Mouse (Mus musculus): Measurements from ENCODE around the gene Exoc7. TPM values are rescaled to one million over a fixed set of nuclear protein-coding genes. Genes with fewer than 3 reads are reported as not detected.
A peak's percentile ranks its signal among the peaks of the same experiment; 100 is the strongest.

Gene Exoc7
- polyA plus RNA-seq, 1 experiment from 2014 or later: 63.6 TPM

GRCm38 (mm10) chr11:116247502-116248222 lies 59.4 kb downstream of the Exoc7 start:
- DNase-seq (ENCODE audit: low read depth, low spot score) (no peak), ATAC-seq (no peak)
- H3K27me3 ChIP-seq: no peaks in the 10 kb centered on the region
- CTCF ChIA-PET: interaction anchor here (1.4 to 3.2 kb wide), 2 partner anchors 22 to 47 kb away, joined by 4 to 9 read pairs; no protein-coding TSS in a partner anchor
- no peak for TF ChIP-seq CTCF (IDR thresholded peaks at IDR 0.05)
- POLR2A ChIA-PET: no interaction called here
- in situ Hi-C loops (cut with MboI; ENCODE audit: low pct_unique_long_range_greater_than_20kb): no loop called here

GRCm38 (mm10) chr11:116245616-116246015 lies 61.4 kb downstream of the Exoc7 start:
- ATAC-seq: no peak
- POLR2A ChIA-PET: no interaction called here
- in situ Hi-C loops (cut with MboI; ENCODE audit: low pct_unique_long_range_greater_than_20kb): no loop called here
- no peaks in the 10 kb centered on the region for H3K27me3 ChIP-seq
- TF ChIP-seq CTCF (IDR thresholded peaks at IDR 0.05): no peak
- CTCF ChIA-PET: no interaction called here
- DNase-seq (ENCODE audit: low read depth, low spot score): no peak

- TF ChIP-seq CTCF (IDR thresholded peaks at IDR 0.05): no peak
- DNase-seq (ENCODE audit: low read depth, low spot score) (no peak), ATAC-seq (no peak)
- in situ Hi-C loops (cut with MboI; ENCODE audit: low pct_unique_long_range_greater_than_20kb): no loop called here
- ChIA-PET POLR2A (no interaction called here), CTCF (no interaction called here)
- H3K27me3 ChIP-seq: no peaks in the 10 kb centered on the region
These were observed 62.5 kb downstream of the Exoc7 start for GRCm38 (mm10) chr11:116244580-116244979.

- in situ Hi-C loops (cut with MboI; ENCODE audit: low pct_unique_long_range_greater_than_20kb): no loop called here
- H3K27me3 ChIP-seq: no peaks in the 10 kb centered on the region
- TF ChIP-seq CTCF (IDR thresholded peaks at IDR 0.05): no peak
- POLR2A ChIA-PET: no interaction called here
- CTCF ChIA-PET: interaction anchor here (1.1 to 1.3 kb wide), 2 partner anchors 9 to 36 kb away, joined by 3 to 4 read pairs; no protein-coding TSS in a partner anchor
- DNase-seq (ENCODE audit: low read depth, low spot score): no peak
- ATAC-seq: no peak
These were observed 65.2 kb downstream of the Exoc7 start for GRCm38 (mm10) chr11:116241744-116242235.

GRCm38 (mm10) chr11:116239797-116240196 lies 67.2 kb downstream of the Exoc7 start:
- ATAC-seq (peak; percentile 42), DNase-seq (ENCODE audit: low read depth, low spot score) (no peak)
- H3K27me3 ChIP-seq: no peaks in the 10 kb centered on the region
- CTCF ChIA-PET: interaction anchor here (1.0 to 3.2 kb wide), 3 partner anchors 11 to 64 kb away, joined by 3 to 9 read pairs (median 4); no protein-coding TSS in a partner anchor
- in situ Hi-C loops (cut with MboI; ENCODE audit: low pct_unique_long_range_greater_than_20kb): no loop called here
- POLR2A ChIA-PET: interaction anchor here (0.7 to 0.8 kb wide), 2 partner anchors 33 to 208 kb away, joined by 3 read pairs; no protein-coding TSS in a partner anchor
- no peak for TF ChIP-seq CTCF (IDR thresholded peaks at IDR 0.05)

Other genes starting within 250 kb of the Exoc7 start
- 0.33 TPM for gene Unc13d, start 229.3 kb downstream of the Exoc7 start, polyA plus RNA-seq (2021)
- gene Wbp2, start 220.2 kb downstream of the Exoc7 start, polyA plus RNA-seq (2021): 255 TPM
- gene Trim47, start 180.0 kb downstream of the Exoc7 start, polyA plus RNA-seq (2021): 76.1 TPM
- gene Trim65, start 176.1 kb downstream of the Exoc7 start, polyA plus RNA-seq (2021): 10.1 TPM
- gene Mrpl38, start 168.4 kb downstream of the Exoc7 start, polyA plus RNA-seq (2021): 89.7 TPM
- 49.2 TPM for gene Fbf1, start 139.1 kb downstream of the Exoc7 start, polyA plus RNA-seq (2021)
- 53.6 TPM for gene Ten1, start 108.4 kb downstream of the Exoc7 start, polyA plus RNA-seq (2021)
- gene Acox1, start 108.2 kb downstream of the Exoc7 start, polyA plus RNA-seq (2021): 67.1 TPM
- gene Evpl, start 69.2 kb downstream of the Exoc7 start, polyA plus RNA-seq (2021): 0.05 TPM
- gene Srp68, start 33.0 kb downstream of the Exoc7 start, polyA plus RNA-seq (2021): 90.1 TPM
- gene Galr2, start 26.3 kb downstream of the Exoc7 start, polyA plus RNA-seq (2021): 2.2 TPM
- 8.6 TPM for gene Foxj1, start 28.2 kb upstream of the Exoc7 start, polyA plus RNA-seq (2021)
- gene Rnf157, start 105.8 kb upstream of the Exoc7 start, polyA plus RNA-seq (2021): 40.5 TPM
- 84.7 TPM for gene Ubald2, start 126.9 kb upstream of the Exoc7 start, polyA plus RNA-seq (2021)
- 0.35 TPM for gene Qrich2, start 159.0 kb upstream of the Exoc7 start, polyA plus RNA-seq (2021)
- gene Prpsap1, start 187.0 kb upstream of the Exoc7 start, polyA plus RNA-seq (2021): 104 TPM
- gene Sphk1, start 223.7 kb upstream of the Exoc7 start, polyA plus RNA-seq (2021): 4.6 TPM